Mouse (Mus musculus) thymus, postnatal 10 days (tissue): ENCODE results near the gene Cpxm1.
A peak's percentile ranks its signal among the peaks of the same experiment; 100 is the strongest.

Experiments
- DNase-seq, 2 experiments: peaks; one replicate each; pipeline ENCODE4 v3.0.0; 2021; ENCODE audit warnings: low spot score in 2 of 2

Cpxm1 gene

DNA sequence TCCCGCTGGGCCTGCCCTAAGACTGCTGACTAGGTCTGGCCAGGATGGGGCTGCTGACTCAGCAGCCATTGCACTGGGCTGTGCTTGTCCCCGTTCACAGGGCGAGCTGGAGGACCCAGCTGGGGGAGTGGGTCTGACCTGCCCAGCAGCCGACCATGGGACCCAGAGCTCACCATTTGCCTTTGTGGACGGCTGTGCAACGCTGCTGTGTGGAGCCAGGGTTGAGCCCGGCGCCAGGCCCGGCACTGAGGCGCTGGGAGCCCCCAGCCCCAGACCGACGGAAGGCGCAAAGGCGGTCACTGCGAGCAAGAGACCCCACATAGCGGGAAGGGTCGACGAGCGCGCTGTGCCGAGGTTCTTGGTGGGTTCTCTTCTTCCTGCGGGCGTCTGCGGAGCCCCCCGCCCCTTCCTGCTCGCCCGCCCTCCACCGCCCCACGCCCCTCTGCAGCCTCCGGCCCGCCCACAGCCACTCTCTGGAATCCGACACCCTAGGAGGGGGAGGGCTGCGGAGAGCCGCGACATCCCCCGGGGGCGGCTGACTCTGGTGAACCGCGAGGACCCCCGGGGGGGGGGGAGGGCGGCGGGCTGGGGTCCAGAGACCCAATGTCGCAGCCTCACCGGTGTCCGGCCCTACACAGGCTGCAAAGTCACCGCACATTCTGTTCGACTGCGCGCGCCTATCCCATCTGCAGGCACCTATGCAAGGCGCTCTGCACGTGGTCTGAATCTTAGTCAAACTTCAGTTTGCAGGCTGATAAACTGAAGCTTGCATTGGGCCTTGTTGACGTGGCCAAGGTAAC lies at the start of gene Cpxm1:
TSS of gene Cpxm1 (minus strand) at position 389 of the 800 bp plus-strand sequence.
- DNase-seq: peak in 1 of 2 experiments; percentile 11

DNA sequence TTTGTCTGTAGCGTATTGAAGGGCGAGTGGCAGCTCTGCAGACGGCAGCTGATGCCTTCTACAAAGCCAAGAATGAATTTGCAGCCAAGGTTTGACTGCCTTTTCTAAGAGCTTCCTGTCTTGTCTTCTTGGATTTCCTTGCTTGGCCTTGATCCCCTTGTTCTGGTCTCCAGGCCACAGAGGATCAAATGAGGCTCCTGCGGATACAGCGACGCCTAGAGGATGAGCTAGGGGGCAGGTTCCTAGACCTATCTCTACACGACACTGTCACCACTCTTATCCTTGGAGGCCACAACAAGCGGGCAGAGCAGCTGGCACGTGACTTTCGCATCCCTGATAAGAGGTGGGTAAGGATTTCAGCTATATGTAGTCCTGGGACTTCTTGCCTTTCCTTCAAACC lies 44.8 kb upstream of the Cpxm1 start:
- DNase-seq: no peak

DNA sequence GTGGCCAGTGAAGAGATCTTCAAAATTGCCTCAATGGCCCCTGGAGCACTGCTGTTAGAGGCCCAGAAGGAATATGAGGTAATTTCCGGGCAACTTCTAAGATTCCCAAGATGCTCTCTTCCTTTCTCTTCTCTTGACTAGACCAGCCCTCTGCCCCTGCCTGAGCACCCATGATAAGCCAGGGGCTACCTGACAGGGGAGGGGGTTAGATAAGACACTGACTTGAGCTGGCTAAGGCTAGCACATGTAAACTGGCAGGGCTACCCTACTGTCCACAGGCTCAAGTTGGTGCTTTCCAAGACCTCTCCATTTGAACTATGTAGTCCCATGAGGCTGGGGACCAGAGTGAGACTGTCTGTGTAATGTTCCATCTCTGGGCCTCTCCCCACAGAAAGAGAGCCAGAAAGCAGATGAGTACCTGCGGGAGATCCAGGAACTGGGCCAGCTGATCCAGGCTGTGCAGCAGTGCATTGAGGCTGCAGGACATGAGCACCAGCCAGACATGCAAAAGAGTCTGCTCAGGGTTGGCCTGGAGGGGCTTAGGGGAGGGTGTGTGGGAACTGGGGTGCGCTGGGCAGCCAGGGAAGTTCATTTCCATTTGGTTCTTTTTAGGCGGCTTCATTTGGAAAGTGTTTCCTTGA lies 42.6 kb upstream of the Cpxm1 start:
- DNase-seq: no peak

DNA sequence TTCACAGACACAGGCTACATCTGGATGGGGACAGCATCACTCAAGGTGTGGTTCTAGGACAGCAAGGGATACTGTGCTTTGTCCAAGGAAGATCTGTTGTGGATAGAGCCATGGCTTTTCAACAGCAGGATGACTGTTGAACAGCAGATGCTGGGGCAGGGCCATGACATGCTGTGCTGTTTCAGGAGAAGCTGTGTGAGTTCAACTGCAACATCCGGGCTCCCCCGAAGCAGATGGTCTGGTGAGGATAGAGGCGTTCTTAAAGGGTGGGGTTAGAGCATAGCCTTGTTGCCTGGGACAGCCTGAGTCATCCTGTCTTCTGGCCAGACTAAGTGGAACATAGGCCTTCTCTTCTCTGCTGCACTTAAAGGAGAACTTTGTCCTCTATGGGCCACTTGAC lies 41.5 kb upstream of the Cpxm1 start:
- DNase-seq: no peak

DNA sequence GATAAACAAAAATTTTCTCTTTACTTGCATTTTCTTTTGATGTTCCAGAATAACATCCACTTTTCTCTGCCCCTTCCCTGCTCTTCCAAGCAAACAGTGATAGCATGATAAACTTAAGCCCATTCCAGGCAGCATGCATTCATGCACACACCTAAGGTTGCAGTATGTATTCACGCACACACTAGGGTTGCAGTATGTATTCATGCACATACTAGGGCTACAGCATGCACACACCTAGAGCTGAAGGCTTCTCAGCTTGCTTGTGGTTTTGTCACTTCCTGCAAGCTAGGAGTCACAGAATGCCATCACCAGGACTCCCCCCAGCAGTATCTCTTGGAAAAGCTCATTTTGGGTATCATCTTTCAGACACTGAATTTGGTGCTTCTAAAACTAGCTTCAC lies 39.4 kb upstream of the Cpxm1 start:
- no peak for DNase-seq

DNA sequence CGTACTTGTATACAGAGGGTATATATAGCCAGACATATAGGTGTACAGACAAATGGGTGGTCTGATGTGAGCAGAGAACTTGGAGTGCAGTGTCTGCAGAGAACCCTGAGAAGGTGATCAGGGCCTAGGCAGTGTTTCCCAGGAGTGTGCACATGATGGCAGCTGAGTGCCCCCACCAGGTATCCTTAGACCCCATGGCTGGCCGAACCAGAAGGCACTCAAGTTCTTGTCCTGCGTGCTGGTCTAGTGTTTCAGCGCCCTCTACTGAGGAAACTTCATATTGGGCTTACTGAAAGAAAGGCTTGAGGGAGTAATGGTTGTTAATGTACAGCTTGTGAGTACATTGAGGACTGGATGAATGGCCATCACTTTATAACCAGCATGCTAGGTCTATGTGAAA lies 35.8 kb upstream of the Cpxm1 start:
- DNase-seq: peak in 1 of 2 experiments; percentile 67

DNA sequence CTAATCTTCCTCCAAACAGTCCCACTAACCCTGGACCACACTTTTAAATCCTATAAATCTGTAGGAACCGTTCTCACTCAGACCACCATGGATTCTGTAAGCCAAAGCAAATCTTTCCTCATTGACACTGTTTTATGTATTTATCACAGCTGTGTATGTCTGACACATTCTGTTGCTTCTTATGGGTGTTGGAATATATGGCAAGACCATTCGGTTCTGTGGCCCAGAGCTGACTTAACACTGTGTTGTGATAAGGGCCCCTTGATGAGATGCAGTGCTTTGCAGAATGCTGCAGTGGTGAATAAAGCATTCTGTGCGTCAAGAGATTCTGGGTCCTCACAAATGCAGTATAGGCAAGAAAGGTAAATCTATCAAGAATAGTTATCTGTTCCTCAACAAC lies 34.8 kb upstream of the Cpxm1 start:
- no peak for DNase-seq

DNA sequence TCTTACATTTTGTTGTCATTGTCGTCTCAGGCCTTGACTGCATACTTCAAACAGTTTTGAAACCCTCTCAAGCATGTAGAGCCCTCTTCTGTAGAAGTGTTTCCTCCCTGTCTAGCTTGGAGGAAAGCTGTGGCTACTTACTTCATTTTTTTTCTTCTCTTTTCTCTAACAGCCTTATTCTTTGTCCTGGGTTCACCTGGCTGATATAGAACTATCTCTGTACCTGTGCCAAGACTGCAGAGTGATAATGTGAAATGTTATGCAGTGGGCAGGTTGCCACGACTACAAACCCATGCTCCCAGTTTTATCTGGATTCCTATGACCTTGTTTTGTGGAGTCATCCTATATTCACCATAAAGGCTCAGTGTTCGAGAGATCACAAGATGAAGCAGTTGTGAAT lies 33.1 kb upstream of the Cpxm1 start:
- DNase-seq: no peak

DNA sequence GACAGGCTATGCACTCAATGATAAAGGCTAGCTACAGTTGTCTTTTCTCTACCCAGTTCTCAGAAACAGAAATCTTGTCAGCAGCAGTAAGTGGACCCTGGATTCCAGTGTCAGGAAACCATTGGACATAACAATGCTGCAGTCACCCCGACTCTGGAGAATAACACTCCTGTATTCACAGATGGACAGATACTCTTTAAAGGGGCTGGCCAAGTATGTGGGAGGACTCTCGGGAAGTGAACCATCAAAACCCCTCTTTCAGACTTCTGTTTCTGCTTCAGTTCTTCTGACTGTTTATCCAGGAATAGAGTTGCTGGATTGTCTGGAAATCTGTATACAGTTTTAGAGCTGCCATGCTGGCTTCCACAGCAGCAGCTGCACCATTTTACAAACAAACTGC lies 32.5 kb upstream of the Cpxm1 start:
- no peak for DNase-seq

DNA sequence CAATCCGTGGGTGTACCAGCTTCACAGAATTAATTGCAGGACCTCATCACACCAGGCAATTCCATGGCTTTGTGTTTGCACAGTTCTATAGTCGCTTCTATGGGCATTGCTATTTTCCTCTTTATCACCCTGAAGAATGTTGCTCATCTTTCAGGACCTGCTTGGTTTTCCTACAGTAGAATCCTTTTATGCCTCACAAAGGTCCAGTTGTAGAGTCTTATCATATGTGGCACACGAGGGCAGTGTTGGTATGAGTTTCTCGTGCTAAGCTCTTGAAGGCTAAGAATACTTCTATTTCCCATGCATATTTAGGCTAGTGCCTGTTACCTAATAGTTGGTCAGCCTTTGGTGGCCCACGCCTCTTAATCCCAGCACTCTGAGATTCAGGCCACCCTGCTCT lies 27.7 kb upstream of the Cpxm1 start:
- DNase-seq: no peak

DNA sequence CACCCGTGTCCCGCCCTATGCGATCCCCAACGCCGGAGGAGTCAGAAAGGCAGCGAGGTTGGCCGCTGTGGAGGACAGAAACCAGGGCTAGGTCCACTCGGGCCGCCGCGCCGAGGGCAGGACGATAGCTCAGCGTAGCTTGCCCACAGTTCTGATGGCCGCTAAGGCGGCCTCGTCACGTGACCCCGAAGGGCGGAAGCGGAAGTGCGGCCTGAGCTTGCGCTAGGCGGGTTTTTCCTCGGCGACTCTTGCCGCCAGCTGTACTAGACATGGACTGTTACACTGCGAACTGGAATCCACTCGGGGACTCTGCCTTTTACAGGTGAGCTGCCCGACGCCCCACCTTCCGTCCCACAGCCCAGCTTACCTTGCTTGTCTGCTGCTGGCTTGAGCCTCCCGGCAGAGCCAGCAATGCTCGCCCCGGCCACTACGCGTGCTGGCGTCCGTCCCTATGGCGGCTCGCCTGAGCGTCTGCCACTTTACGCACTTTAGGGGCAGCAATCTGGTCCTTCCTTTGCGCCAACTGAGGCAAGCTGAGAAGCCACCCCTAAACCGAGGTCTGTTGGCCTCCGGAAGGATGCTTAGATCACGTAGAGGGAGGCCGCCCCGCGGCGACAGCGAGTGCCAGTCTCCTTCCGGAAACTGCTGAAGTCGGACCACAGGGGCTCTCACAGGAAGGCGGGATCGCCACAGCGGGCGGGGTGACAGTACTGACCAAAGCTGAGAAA lies 26.9 kb upstream of the Cpxm1 start, which contains the start of the genes Vps16 and Pced1a:
TSS of gene Vps16 (plus strand) at position 214 of the 728 bp plus-strand sequence.
TSS of gene Pced1a (minus strand) at position 576 of the 728 bp plus-strand sequence.
- DNase-seq: peak; percentile 87 to 91

DNA sequence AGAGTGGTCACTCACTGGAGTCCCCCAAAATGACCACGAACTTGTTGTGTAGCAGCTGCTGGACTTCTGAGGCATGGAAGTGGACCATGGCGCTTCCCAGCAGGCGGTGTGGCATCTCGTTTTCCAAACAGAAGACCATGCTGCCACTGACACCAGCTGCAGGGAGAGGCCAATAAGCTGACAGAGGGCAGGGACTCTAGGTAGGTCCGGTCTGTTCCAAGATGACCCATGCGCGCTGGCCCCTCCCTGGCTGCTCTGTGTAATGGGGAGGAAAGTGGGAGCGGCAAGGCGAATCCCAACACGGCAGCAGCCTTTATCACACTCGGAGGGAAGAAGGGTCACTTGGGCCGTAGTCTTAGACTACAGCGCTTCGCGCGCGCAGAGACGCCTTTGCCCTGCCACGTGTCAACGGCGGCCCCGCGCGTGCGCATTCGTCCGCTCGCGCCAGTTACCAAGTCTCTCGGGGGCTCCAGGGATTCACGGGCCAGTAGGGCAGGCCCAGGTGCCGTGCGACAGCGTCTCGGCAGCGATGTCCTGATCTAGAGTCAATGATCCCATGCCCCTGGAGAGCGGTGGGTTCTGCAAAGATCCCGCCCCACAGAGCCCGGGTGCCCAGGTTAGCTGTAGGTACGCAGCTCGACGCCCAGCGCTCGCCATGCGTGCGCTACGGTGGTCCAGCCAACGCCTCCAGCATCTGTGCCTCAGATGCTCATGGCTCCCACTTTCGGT lies 26.2 kb upstream of the Cpxm1 start:
- DNase-seq: peak; percentile 80 to 83

DNA sequence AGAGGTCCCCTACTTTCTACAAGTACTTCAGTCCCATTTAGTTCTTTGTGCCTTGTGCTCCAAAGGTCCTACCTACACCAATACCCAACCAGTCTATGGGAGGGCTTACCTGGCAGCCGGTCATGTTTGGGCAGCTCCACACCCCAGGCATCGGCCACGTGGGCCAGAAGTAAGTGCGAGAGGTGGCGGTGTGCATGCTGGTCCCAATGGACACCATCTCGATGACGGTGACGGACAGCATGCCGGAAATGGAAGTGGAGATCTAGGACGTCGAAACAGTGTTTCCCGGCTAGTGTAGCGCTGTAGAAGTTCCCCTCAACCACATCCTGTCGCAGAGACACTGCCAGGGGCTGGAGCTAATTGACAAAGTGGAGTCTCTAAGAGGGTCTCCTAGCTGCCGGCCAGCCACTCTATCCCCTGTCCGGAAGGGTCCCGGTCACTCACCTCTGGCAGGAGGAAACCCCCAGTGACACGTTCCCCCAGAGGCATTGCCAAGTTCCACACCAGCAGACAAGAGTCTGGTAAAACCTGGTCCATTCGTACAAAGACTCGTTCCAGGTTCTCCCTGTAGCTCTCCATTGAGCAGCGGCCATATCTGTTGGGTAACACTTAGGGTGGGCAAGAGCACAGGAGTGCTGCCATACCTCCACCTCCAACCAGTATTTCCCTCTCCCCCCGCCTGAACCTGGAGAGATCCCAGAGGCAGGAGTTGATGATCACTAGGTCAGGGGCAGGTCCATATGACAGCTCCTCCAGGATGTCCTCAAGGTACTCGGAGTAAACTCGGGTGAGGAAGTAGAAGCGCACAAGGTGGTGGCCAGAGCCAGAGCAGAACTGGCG lies 24.6 kb upstream of the Cpxm1 start:
- DNase-seq: no peak

DNA sequence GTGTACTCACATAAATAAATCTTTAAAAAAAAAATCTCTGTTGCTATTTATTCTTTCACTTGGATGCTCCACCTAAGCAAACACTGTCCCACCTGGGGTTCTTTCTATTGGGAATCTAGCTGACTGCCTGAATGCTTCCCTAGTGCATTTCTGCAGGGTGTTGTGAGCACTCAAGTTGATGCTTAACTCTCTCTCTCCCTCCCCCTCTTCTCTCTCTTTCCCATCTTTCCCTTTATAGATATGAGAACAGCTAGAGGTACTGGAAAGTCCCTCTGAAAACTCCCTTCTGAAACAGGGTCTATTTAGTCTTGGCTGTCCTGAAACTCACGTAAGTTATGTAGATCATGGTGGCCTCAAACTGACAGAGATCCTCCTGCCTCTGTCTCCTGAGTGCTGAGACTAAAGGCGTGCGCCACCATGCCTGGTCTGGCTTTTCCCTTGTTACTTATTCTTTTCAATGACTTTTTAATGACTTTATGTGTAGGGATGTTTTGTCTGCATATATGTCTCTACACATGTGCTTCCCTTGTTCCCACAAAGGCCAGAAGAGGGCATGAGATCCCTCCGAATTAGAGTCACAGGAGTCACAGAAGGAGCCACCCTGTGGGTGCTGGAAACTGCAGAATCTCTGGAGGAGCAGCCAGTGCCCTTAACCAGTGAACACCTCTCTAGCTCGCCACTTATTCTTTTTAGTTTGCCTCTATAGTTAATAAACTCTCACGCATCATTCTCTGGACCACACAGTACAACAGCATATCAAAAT lies 16.9 kb upstream of the Cpxm1 start:
- no peak for DNase-seq

DNA sequence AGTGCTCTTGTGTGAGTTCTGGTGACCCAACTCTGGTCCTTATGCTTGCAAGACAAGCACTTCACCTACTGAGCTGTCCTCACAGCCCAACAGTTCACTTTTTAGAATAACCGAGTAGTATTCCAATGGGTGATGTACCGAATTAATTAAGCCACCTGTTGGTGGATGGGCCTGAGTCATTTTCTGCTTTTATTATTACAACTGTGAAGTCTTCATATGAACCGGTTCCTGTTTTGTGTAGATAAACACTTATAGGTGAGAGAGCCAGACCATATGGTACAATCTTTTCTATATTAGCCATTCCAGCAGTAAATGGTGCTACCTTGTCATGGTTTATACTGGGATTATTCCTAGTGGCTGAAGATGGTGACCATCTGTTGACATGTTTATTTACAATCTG lies 15.4 kb upstream of the Cpxm1 start:
- no peak for DNase-seq

DNA sequence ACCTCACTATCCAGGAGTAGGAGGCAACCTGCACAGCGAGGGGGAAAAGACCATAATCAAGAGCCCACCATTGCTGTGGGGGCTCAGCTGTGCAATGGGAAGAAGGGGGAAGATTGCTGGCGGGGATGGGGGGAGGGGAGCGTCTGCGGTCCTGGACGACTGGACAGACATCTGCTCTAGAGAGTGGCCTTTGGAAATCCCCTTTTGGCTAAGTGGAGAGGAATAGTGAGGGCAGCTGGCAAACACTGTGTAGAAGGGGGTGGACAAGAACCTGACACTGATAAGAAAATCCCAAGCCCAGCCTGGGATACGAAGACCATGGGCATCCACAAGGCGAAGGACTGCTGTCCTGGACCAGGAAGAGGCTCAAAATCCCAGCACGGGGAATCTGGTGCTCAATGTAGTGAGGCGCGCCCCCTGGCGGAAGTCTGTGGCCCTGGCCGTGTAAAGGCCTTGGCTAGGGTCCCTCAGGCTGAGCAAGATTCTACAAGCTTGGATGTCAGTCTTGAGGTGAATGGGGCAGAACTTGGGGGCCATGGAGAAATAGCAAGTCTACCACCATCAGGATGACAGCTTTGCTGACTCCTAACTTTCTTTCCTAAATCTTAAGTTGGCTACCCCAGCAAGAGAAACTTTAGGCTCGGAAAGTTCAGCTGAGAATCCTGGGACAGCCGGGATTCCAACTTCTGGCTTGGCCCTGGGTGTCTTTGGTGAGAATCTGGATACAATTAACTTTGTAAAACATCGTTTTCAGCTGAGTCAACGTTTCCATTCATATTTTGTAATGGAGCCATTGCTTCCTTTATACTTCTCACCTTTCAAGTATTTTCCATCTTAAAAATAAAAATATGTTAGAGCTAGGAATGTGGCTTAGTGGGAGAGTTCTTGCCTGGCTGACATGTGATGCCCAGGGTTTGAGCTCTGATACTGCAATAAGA lies 14.5 kb upstream of the Cpxm1 start:
- peak; percentile 45 to 84 for DNase-seq

DNA sequence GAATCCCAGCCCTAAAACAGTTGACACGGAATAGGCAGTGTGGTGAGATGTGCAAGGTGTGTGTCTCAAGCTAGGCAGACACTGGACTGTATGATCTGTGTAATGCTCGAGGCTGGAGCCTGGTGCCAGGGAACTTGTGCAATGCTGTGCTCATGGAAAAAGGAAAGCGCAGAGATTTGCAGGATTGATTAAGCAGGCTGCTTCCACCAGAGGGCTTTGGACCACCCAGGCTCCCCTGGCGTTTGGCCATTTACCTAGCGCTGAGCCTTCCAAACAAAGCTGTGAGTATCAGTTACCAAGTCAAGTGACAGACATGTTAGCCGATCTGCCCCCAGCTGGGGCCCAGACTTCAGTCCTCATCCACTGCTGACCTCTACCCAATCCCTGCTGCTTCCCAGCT lies 10.8 kb upstream of the Cpxm1 start:
- no peak for DNase-seq

DNA sequence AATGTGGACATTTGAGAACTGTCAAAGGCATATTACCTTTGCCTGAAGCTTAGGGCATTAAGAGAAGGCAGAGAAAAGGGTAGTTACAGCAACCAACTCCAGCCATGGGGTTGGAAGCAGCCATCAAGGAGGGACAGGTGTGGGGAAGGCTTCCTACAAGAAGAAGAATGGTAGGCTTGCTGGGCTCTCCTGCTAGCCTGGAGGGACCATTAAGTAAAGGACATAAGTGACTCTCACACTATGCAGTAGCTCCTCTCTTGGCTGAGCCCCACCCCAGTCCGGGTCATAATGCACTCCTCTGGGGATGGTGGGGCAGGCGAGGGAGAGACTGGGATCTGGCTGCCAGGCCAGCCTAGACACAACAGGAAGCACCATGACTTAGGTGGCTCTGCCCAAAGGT lies 8.8 kb upstream of the Cpxm1 start, which contains the start of gene Tmem239:
TSS of gene Tmem239 (plus strand) at position 301 of the 400 bp plus-strand sequence.
- DNase-seq: no peak

DNA sequence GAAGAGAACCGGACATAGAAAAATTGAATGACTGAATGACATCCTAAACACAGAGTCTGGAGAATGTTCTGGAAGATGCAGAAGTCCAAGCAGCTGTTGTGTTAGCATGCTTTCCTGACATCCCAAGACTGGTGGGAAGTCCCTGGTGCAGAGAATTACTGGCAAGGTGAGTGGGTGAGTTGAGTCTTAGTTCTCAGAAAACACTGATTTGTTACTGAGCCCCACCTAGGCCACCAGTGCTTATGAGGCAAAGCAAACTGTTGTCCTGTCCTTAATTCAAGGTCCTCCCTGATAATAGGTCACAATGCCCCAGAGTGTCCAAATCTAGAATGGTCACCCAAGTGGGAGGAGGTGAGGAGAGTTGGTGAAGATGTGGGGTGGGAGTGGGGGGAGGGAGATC lies 7.6 kb upstream of the Cpxm1 start, which contains the start of the genes Gm28372 and 1700020A23Rik:
TSS of gene Gm28372 (plus strand) at position 301 of the 400 bp plus-strand sequence.
TSS of gene 1700020A23Rik (plus strand) at position 321 of the 400 bp plus-strand sequence.
- no peak for DNase-seq
